Mouse (Mus musculus) cortical plate, adult 2 months (tissue): ENCODE measurements around the gene Abca7.

ENCODE experiments used
- CTCF ChIP-seq: fragments of 200-500 bp; IDR thresholded peaks from 2 replicates; pipeline ENCODE4 v1.5.1; 2011; ENCODE audit warnings: mild to moderate bottlenecking, control low read depth, low read length; ENCODE audit not compliant: insufficient read depth; ENCODE audit errors: extremely low read depth
- POLR2A ChIP-seq: fragments of 200-500 bp; IDR thresholded peaks from 2 replicates; pipeline ENCODE4 v1.6.1; 2011; ENCODE audit warnings: mild to moderate bottlenecking, low read length, control low read depth; ENCODE audit not compliant: insufficient read depth; ENCODE audit errors: extremely low read depth

GRCm38 (mm10) chr10:79953946-79954345 is 42.3 kb upstream of the Abca7 start:
- TF ChIP-seq POLR2A = no peak
- TF ChIP-seq CTCF = peak; percentile 54
